8 mouse cellular contexts compared by ENCODE assay signal in the genomic region with DNA sequence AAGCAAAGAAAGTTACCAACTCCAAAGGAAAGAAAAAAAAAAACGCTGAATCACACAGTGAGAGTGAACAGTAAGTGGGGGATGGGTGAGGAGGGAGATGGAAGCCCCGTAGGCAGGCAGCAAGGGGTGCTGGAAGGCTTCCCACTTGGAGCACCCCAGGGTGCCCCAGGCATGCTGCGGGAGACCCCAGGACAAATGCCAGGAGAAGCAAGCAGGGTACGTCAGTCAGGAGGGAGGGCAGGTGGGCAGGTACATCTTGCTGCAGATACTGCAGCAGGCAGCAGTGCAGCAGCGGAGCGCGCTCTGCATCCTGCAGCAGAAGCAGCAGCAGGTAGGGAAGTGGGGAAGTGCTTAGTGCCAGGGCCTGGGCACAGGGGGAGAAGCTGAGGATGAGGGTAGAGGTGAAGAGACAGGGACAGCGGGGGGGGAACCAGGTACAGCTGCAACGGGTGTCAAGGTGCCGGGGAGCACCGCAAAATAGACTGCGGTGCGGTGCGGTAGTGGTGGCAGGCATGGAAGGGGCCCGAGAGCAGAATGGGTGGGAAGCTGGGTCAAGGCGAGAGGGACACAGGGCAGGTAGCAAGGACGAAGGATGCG. TPM values are rescaled to one million over a fixed set of nuclear protein-coding genes. Genes with fewer than 3 reads are reported as not detected.
A peak's percentile ranks its signal among the peaks of the same experiment; 100 is the strongest.
DNase-seq lines count a peak whose midpoint lies in the region; ATAC-seq and TF ChIP-seq lines count a peak whose summit lies in the region.

A gene (plus strand): TSS at position 280 of the 597 bp plus-strand sequence.

- no peaks in the 10 kb centered on the region for H3K4me1 ChIP-seq in liver, adult 2 months (ENCODE audit: control insufficient read depth, insufficient read depth, low read length)
- H3K4me1 ChIP-seq in embryonic fibroblast, embryonic 13.5 days (ENCODE audit: control insufficient read depth, insufficient read depth, low read length): no peaks in the 10 kb centered on the region
- H3K4me1 ChIP-seq in midbrain, postnatal 0 days (ENCODE audit: insufficient read depth, low read length): peaks cover 7% of the 10 kb centered on the region

- WGBS in liver, adult 2 months: 5% methylated on average over 18 of the region's 18 CpGs
- 2% methylated on average over 18 of the region's 18 CpGs for WGBS in midbrain, postnatal 0 days

- no peaks in the 10 kb centered on the region for H3K36me3 ChIP-seq in liver, adult 2 months (ENCODE audit: control insufficient read depth, insufficient read depth, low read length)
- H3K36me3 ChIP-seq in midbrain, postnatal 0 days (ENCODE audit: insufficient read depth, low read length): peaks cover 3% of the 10 kb centered on the region; the same call in 1 of the 2 replicates

- no peaks in the 10 kb centered on the region for H3K9me3 ChIP-seq in midbrain, postnatal 0 days (ENCODE audit: low read length)

- H3K9ac ChIP-seq in liver, adult 2 months (ENCODE audit: low read depth, low read length): no peak within 1 kb of the TSS
- H3K9ac ChIP-seq in midbrain, postnatal 0 days (replicated peaks; ENCODE audit: low read length, poor library complexity, severe bottlenecking): peak within 1 kb of the TSS; percentile 74

- no peaks in the 10 kb centered on the region for H3K79me2 ChIP-seq in liver, adult 2 months (ENCODE audit: control insufficient read depth, insufficient read depth, low read length)

- no peak for DNase-seq in liver, adult 2 months (ENCODE audit: extremely low read depth, low read depth, low spot score)
- no peak for DNase-seq in liver
- peak; percentile 44 for DNase-seq in brain, embryonic 14.5 days (ENCODE audit: low read depth)
- DNase-seq in layer of hippocampus, postnatal 36 days: no peak
- DNase-seq in midbrain, postnatal 0 days (ENCODE audit: low spot score): peak; percentile 31
- DNase-seq in ovary, postnatal 10 days (ENCODE audit: low spot score): no peak
- no peak for DNase-seq in adrenal gland, postnatal 25 days

- ATAC-seq in midbrain, postnatal 0 days (ENCODE audit: low FRiP score): no peak

- peak within 1 kb of the TSS; percentile 62 for H3K4me3 ChIP-seq in liver, adult 2 months (ENCODE audit: insufficient read depth, low read depth, low read length)
- peak within 1 kb of the TSS; percentile 64 for H3K4me3 ChIP-seq in embryonic fibroblast, embryonic 13.5 days (ENCODE audit: insufficient read depth, low read length)
- peak within 1 kb of the TSS; percentile 44 for H3K4me3 ChIP-seq in midbrain, postnatal 0 days (ENCODE audit: low read depth, low read length)

- no peak for TF ChIP-seq POLR2A in liver, adult 2 months (IDR thresholded peaks at IDR 0.05; ENCODE audit: extremely low read depth, insufficient read depth, low read length)
- TF ChIP-seq POLR2A in brain, embryonic 14.5 days (IDR thresholded peaks at IDR 0.05; ENCODE audit: borderline replicate concordance, extremely low read depth, insufficient read depth, insufficient read length, poor library complexity, severe bottlenecking): no peak
- TF ChIP-seq POLR2A in embryonic fibroblast, embryonic 13.5 days (IDR thresholded peaks at IDR 0.05; ENCODE audit: low read depth, low read length): no peak

- peaks cover 5% of the 10 kb centered on the region; the same call in 1 of the 2 replicates for H3K27me3 ChIP-seq in liver, adult 2 months (ENCODE audit: control insufficient read depth, insufficient read depth, low read length)
- H3K27me3 ChIP-seq in midbrain, postnatal 0 days (ENCODE audit: insufficient read depth, low read length): no peaks in the 10 kb centered on the region

- no peak within 1 kb of the TSS for H3K27ac ChIP-seq in liver, adult 2 months (replicated peaks; ENCODE audit: insufficient read depth, low read depth, low read length)
- no peak within 1 kb of the TSS for H3K27ac ChIP-seq in embryonic fibroblast, embryonic 13.5 days (ENCODE audit: insufficient read depth, low read length)
- H3K27ac ChIP-seq in midbrain, postnatal 0 days (ENCODE audit: low read depth, low read length): peak within 1 kb of the TSS; percentile 86

- H3K4me2 ChIP-seq in midbrain, postnatal 0 days (ENCODE audit: low read depth, low read length, poor library complexity, severe bottlenecking): peak within 1 kb of the TSS; percentile 65

- TF ChIP-seq CTCF in liver, adult 2 months (IDR thresholded peaks at IDR 0.05; ENCODE audit: low read depth, low read length): no peak
- no peak for TF ChIP-seq CTCF in brain, embryonic 14.5 days (IDR thresholded peaks at IDR 0.05; ENCODE audit: borderline replicate concordance, extremely low read depth, insufficient read depth, insufficient read length)
- no peak for TF ChIP-seq CTCF in embryonic fibroblast, embryonic 13.5 days (IDR thresholded peaks at IDR 0.05; ENCODE audit: borderline replicate concordance, insufficient read depth, low read length)
- no peak for TF ChIP-seq CTCF in midbrain, postnatal 0 days (IDR thresholded peaks at IDR 0.05)

RNA-seq across cellular contexts. Expression of the gene that starts here (rescaled TPM):
- not detected in 2 replicates for total RNA-seq in liver, adult 2 months (2014; rRNA removed)
- 0.04 and 0.07 TPM in 2 replicates for polyA plus RNA-seq in liver, adult 2 months (2012; rRNA removed)
- polyA plus RNA-seq in brain, embryonic 14.5 days (2012; rRNA removed): 7.9 and 10.0 TPM in 2 replicates
- polyA plus RNA-seq in embryonic fibroblast, embryonic 13.5 days (2011; ENCODE audit: insufficient read length, low read depth, missing spikeins): 2.4 and 4.0 TPM in 2 replicates
- 10 to 100 TPM; 26.6 to 30.1 TPM for total RNA-seq in layer of hippocampus, postnatal 36 days (2021)
- 8.8 and 12.1 TPM in 2 replicates for total RNA-seq in midbrain, postnatal 0 days (2014; rRNA removed)
- polyA plus RNA-seq in midbrain, postnatal 0 days (2015; fragmentation: Nextera tagmentation; extraction: Ambion mirVana): 3.7 and 4.8 TPM in 2 replicates
- total RNA-seq in adrenal gland, postnatal 25 days (2021): 2.7 and 4.1 TPM in 2 replicates

Comparison
In these comparisons a context has a peak if more than half of its experiments do, and no peak if none do; other contexts are left out.
1. DNase-seq: peak in brain, embryonic 14.5 days (single experiment) and midbrain, postnatal 0 days (single experiment); none in liver, adult 2 months (single experiment), liver (single experiment), layer of hippocampus, postnatal 36 days (0 of 2), ovary, postnatal 10 days (single experiment) and adrenal gland, postnatal 25 days (single experiment).
2. Peak in every context shown above with its lines, with median percentiles within 50 percentile points of each other: H3K4me3 ChIP-seq.